Mouse (Mus musculus): ENCODE results near the gene Klhl36. TPM values are rescaled to one million over a fixed set of nuclear protein-coding genes. Genes with fewer than 3 reads are reported as not detected.
A peak's percentile ranks its signal among the peaks of the same experiment; 100 is the strongest.

Klhl36 gene
- polyA plus RNA-seq, 1 experiment from 2014 or later: 10.2 TPM

GRCm38 (mm10) chr8:119855656-119856055, 6.4 kb upstream of the Klhl36 start:
- no peak overlapping the region for H3K4me3 ChIP-seq (ENCODE audit: low read depth, low read length)
- H3K9me3 ChIP-seq (ENCODE audit: control insufficient read depth, low read length): no peaks in the 10 kb centered on the region
- H3K36me3 ChIP-seq (ENCODE audit: control insufficient read depth, insufficient read depth, low read length): no peaks in the 10 kb centered on the region
- no peaks in the 10 kb centered on the region for H3K4me1 ChIP-seq (ENCODE audit: control insufficient read depth, insufficient read depth, low read length)
- H3K27me3 ChIP-seq (ENCODE audit: control insufficient read depth, insufficient read depth, low read length): no peaks in the 10 kb centered on the region
- DNase-seq (ENCODE audit: low spot score, missing footprints) (no peak), ATAC-seq (ENCODE audit: low FRiP score) (no peak)
- H3K9ac ChIP-seq (ENCODE audit: low read length): no peak overlapping the region
- H3K4me2 ChIP-seq: no peak overlapping the region
- WGBS: 81% methylated on average over 5 of the region's 5 CpGs
- no peak overlapping the region for H3K27ac ChIP-seq (ENCODE audit: low read depth, low read length)

GRCm38 (mm10) chr8:119857767-119858166, 4.3 kb upstream of the Klhl36 start:
- no peaks in the 10 kb centered on the region for H3K9me3 ChIP-seq (ENCODE audit: control insufficient read depth, low read length)
- H3K9ac ChIP-seq (ENCODE audit: low read length): no peak overlapping the region
- no peak overlapping the region for H3K27ac ChIP-seq (ENCODE audit: low read depth, low read length)
- H3K27me3 ChIP-seq (ENCODE audit: control insufficient read depth, insufficient read depth, low read length): no peaks in the 10 kb centered on the region; the same call in 1 of the 2 replicates
- DNase-seq (ENCODE audit: low spot score, missing footprints) (no peak), ATAC-seq (ENCODE audit: low FRiP score) (no peak)
- no peaks in the 10 kb centered on the region for H3K36me3 ChIP-seq (ENCODE audit: control insufficient read depth, insufficient read depth, low read length)
- WGBS: 76% methylated on average over 6 of the region's 6 CpGs
- H3K4me1 ChIP-seq (ENCODE audit: control insufficient read depth, insufficient read depth, low read length): peaks cover 3% of the 10 kb centered on the region; the same call in 1 of the 2 replicates
- no peak overlapping the region for H3K4me2 ChIP-seq
- H3K4me3 ChIP-seq (ENCODE audit: low read depth, low read length): no peak overlapping the region

DNA sequence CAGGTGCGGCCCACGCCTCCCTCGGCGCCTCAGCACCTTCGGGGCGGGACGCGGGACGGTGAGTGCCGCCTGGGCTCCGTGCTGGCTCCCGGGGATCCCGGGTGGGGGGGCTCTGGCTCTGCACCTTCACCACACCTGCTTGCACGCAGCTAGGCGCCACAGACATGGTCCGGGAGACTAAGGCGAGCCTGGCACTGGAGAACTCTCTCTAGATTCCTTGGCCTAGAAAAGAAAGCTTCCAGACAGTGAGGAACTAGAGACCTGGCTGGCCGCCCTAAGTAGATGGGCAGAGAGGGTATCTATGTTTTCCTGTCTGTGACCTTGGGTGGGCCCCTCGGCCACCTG, 296 bp downstream of the Klhl36 start:
- H3K4me1 ChIP-seq (ENCODE audit: control insufficient read depth, insufficient read depth, low read length): peaks cover 8% of the 10 kb centered on the region
- no peak for DNase-seq (ENCODE audit: low spot score, missing footprints)

GRCm38 (mm10) chr8:119862749-119863148, 683 bp downstream of the Klhl36 start:
- H3K4me3 ChIP-seq (ENCODE audit: low read depth, low read length): peak overlapping the region; percentile 74
- DNase-seq (ENCODE audit: low spot score, missing footprints): no peak
- H3K36me3 ChIP-seq (ENCODE audit: control insufficient read depth, insufficient read depth, low read length): no peaks in the 10 kb centered on the region
- no peak overlapping the region for H3K27ac ChIP-seq (ENCODE audit: low read depth, low read length)
- H3K9me3 ChIP-seq (ENCODE audit: control insufficient read depth, low read length): no peaks in the 10 kb centered on the region
- H3K27me3 ChIP-seq (ENCODE audit: control insufficient read depth, insufficient read depth, low read length): peaks cover 2% of the 10 kb centered on the region; the same call in 1 of the 2 replicates
- WGBS: 12% methylated on average over 6 of the region's 6 CpGs
- peaks cover 8% of the 10 kb centered on the region for H3K4me1 ChIP-seq (ENCODE audit: control insufficient read depth, insufficient read depth, low read length)
- ATAC-seq (ENCODE audit: low FRiP score): no peak
- H3K4me2 ChIP-seq: peak overlapping the region; percentile 67
- H3K9ac ChIP-seq (ENCODE audit: low read length): peak overlapping the region; percentile 84

More for the DNA sequence above, 296 bp downstream of the Klhl36 start:
- no peak overlapping the region for H3K27ac ChIP-seq (ENCODE audit: low read depth, low read length)
- H3K9me3 ChIP-seq (ENCODE audit: control insufficient read depth, low read length): no peaks in the 10 kb centered on the region
- H3K9ac ChIP-seq (ENCODE audit: low read length): peak overlapping the region; percentile 84
- ATAC-seq (ENCODE audit: low FRiP score): no peak; the same call in 1 of the 2 replicates
- H3K4me2 ChIP-seq: peak overlapping the region; percentile 67
- peaks cover 2% of the 10 kb centered on the region; the same call in 1 of the 2 replicates for H3K27me3 ChIP-seq (ENCODE audit: control insufficient read depth, insufficient read depth, low read length)
- H3K4me3 ChIP-seq (ENCODE audit: low read depth, low read length): peak overlapping the region; percentile 74
- no peaks in the 10 kb centered on the region for H3K36me3 ChIP-seq (ENCODE audit: control insufficient read depth, insufficient read depth, low read length)
- WGBS: under 1% methylated on average over 19 of the region's 19 CpGs

GRCm38 (mm10) chr8:119869616-119870015, 7.5 kb downstream of the Klhl36 start:
- Histone ChIP-seq H3K36me3 (ENCODE audit: control insufficient read depth, insufficient read depth, low read length) (peaks cover 20% of the 10 kb centered on the region), H3K4me2 (no peak overlapping the region), H3K9me3 (ENCODE audit: control insufficient read depth, low read length) (peaks cover 9% of the 10 kb centered on the region; the same call in 1 of the 2 replicates), H3K9ac (ENCODE audit: low read length) (no peak overlapping the region), H3K4me3 (ENCODE audit: low read depth, low read length) (no peak overlapping the region), H3K4me1 (ENCODE audit: control insufficient read depth, insufficient read depth, low read length) (no peaks in the 10 kb centered on the region), H3K27me3 (ENCODE audit: control insufficient read depth, insufficient read depth, low read length) (no peaks in the 10 kb centered on the region), H3K27ac (ENCODE audit: low read depth, low read length) (no peak overlapping the region)
- no peak for DNase-seq (ENCODE audit: low spot score, missing footprints)
- WGBS: 81% methylated on average over 20 of the region's 20 CpGs
- no peak for ATAC-seq (ENCODE audit: low FRiP score)

GRCm38 (mm10) chr8:119873181-119873580, 11.1 kb downstream of the Klhl36 start:
- peaks cover 22% of the 10 kb centered on the region for H3K36me3 ChIP-seq (ENCODE audit: control insufficient read depth, insufficient read depth, low read length)
- DNase-seq (ENCODE audit: low spot score, missing footprints) (no peak), ATAC-seq (ENCODE audit: low FRiP score) (no peak)
- no peak overlapping the region for H3K4me2 ChIP-seq
- H3K27me3 ChIP-seq (ENCODE audit: control insufficient read depth, insufficient read depth, low read length): no peaks in the 10 kb centered on the region
- H3K4me1 ChIP-seq (ENCODE audit: control insufficient read depth, insufficient read depth, low read length): no peaks in the 10 kb centered on the region
- H3K27ac ChIP-seq (ENCODE audit: low read depth, low read length): no peak overlapping the region
- H3K4me3 ChIP-seq (ENCODE audit: low read depth, low read length): no peak overlapping the region
- no peak overlapping the region for H3K9ac ChIP-seq (ENCODE audit: low read length)
- 96% methylated on average over 1 of the region's 1 CpGs for WGBS
- H3K9me3 ChIP-seq (ENCODE audit: control insufficient read depth, low read length): peaks cover 9% of the 10 kb centered on the region; the same call in 1 of the 2 replicates

GRCm38 (mm10) chr8:119881301-119881700, 19.2 kb downstream of the Klhl36 start:
- no peak overlapping the region for H3K4me3 ChIP-seq (ENCODE audit: low read depth, low read length)
- DNase-seq (ENCODE audit: low spot score, missing footprints) (no peak), ATAC-seq (ENCODE audit: low FRiP score) (no peak)
- H3K9ac ChIP-seq (ENCODE audit: low read length): no peak overlapping the region
- H3K27me3 ChIP-seq (ENCODE audit: control insufficient read depth, insufficient read depth, low read length): no peaks in the 10 kb centered on the region
- H3K4me1 ChIP-seq (ENCODE audit: control insufficient read depth, insufficient read depth, low read length): no peaks in the 10 kb centered on the region
- H3K27ac ChIP-seq (ENCODE audit: low read depth, low read length): no peak overlapping the region
- H3K4me2 ChIP-seq: no peak overlapping the region
- H3K9me3 ChIP-seq (ENCODE audit: control insufficient read depth, low read length): no peaks in the 10 kb centered on the region
- 0 out of 2 replicates have a peak, but pooled peaks cover 2% of the 10 kb centered on the region for H3K36me3 ChIP-seq (ENCODE audit: control insufficient read depth, insufficient read depth, low read length)
- WGBS: 87% methylated on average over 6 of the region's 6 CpGs

GRCm38 (mm10) chr8:119881917-119882316, 19.9 kb downstream of the Klhl36 start:
- Histone ChIP-seq H3K27me3 (ENCODE audit: control insufficient read depth, insufficient read depth, low read length) (no peaks in the 10 kb centered on the region), H3K4me2 (no peak overlapping the region), H3K4me1 (ENCODE audit: control insufficient read depth, insufficient read depth, low read length) (no peaks in the 10 kb centered on the region), H3K4me3 (ENCODE audit: low read depth, low read length) (no peak overlapping the region), H3K9me3 (ENCODE audit: control insufficient read depth, low read length) (no peaks in the 10 kb centered on the region), H3K9ac (ENCODE audit: low read length) (no peak overlapping the region), H3K27ac (ENCODE audit: low read depth, low read length) (no peak overlapping the region), H3K36me3 (ENCODE audit: control insufficient read depth, insufficient read depth, low read length) (no peaks in the 10 kb centered on the region)
- 80% methylated on average over 8 of the region's 8 CpGs for WGBS
- DNase-seq (ENCODE audit: low spot score, missing footprints): no peak
- ATAC-seq (ENCODE audit: low FRiP score): no peak

GRCm38 (mm10) chr8:119883281-119883680, 21.2 kb downstream of the Klhl36 start:
- ATAC-seq (ENCODE audit: low FRiP score) (no peak), DNase-seq (ENCODE audit: low spot score, missing footprints) (no peak)
- H3K27me3 ChIP-seq (ENCODE audit: control insufficient read depth, insufficient read depth, low read length): no peaks in the 10 kb centered on the region
- H3K4me1 ChIP-seq (ENCODE audit: control insufficient read depth, insufficient read depth, low read length): no peaks in the 10 kb centered on the region; the same call in 1 of the 2 replicates
- no peak overlapping the region for H3K9ac ChIP-seq (ENCODE audit: low read length)
- WGBS: 89% methylated on average over 7 of the region's 7 CpGs
- no peaks in the 10 kb centered on the region for H3K36me3 ChIP-seq (ENCODE audit: control insufficient read depth, insufficient read depth, low read length)
- H3K4me3 ChIP-seq (ENCODE audit: low read depth, low read length): no peak overlapping the region
- H3K9me3 ChIP-seq (ENCODE audit: control insufficient read depth, low read length): no peaks in the 10 kb centered on the region
- H3K4me2 ChIP-seq: no peak overlapping the region
- no peak overlapping the region for H3K27ac ChIP-seq (ENCODE audit: low read depth, low read length)

Measured in midbrain, embryonic 11.5 days (tissue).